Mouse (Mus musculus) heart, embryonic 15.5 days (tissue): ENCODE measurements at regions not wholly inside any gene's neighbourhood (a gene's known extent, or its start where the extent isn't known, plus 50 kb on each side); places are given as distances from the start of the nearest gene placed in this dataset.

Experiments
- ATAC-seq: fragments of 200-750 bp; cut with Nextera tagmentation; replicated peaks from 2 replicates; pipeline ENCODE4 v1.8.0; 2017; ENCODE audit warnings: low read depth, moderate TSS enrichment; ENCODE audit not compliant: insufficient number of reproducible peaks, insufficient read depth, low FRiP score
- H3K27ac ChIP-seq: fragments of 300-500 bp; sonication (generic); 2 replicates; pipeline ENCODE4 v1.5.1; 2015; ENCODE audit warnings: mild to moderate bottlenecking, inconsistent platforms
- H3K27me3 ChIP-seq: fragments of 300-500 bp; sonication (generic); 2 replicates; pipeline ENCODE4 v1.6.1; 2015; ENCODE audit warnings: inconsistent platforms
- H3K36me3 ChIP-seq: fragments of 300-500 bp; sonication (generic); 2 replicates; pipeline ENCODE4 v1.6.1; 2015; ENCODE audit warnings: mild to moderate bottlenecking, inconsistent platforms
- H3K4me1 ChIP-seq: fragments of 300-500 bp; sonication (generic); replicated peaks from 2 replicates; pipeline ENCODE4 v1.6.1; 2015; ENCODE audit warnings: inconsistent platforms
- H3K4me2 ChIP-seq: fragments of 300-500 bp; sonication (generic); 2 replicates; pipeline ENCODE4 v1.6.1; 2015; ENCODE audit warnings: inconsistent platforms, mild to moderate bottlenecking, moderate library complexity
- H3K4me3 ChIP-seq: fragments of 300-500 bp; sonication (generic); 2 replicates; pipeline ENCODE4 v1.5.1; 2015; ENCODE audit warnings: mild to moderate bottlenecking, inconsistent platforms
- H3K9ac ChIP-seq: fragments of 300-500 bp; sonication (generic); 2 replicates; pipeline ENCODE4 v1.6.1; 2015; ENCODE audit warnings: mild to moderate bottlenecking, inconsistent platforms
- H3K9me3 ChIP-seq: fragments of 300-500 bp; sonication (generic); replicated peaks from 2 replicates; pipeline ENCODE4 v1.6.1; 2016; ENCODE audit warnings: inconsistent platforms
- WGBS: fragments of 180-500 bp; shearing (Covaris S2); methylation state at CpG from one replicate; pipeline ENCODE4 v1.1.7; 2015; ENCODE audit warnings: mixed read lengths; 5-methylcytosine and 5-hydroxymethylcytosine counted together

- Histone ChIP-seq H3K4me1 (peaks cover 12% of the 10 kb centered on the region), H3K27me3 (no peaks in the 10 kb centered on the region), H3K4me2 (no peak overlapping the region), H3K36me3 (no peaks in the 10 kb centered on the region), H3K9me3 (no peaks in the 10 kb centered on the region), H3K9ac (no peak overlapping the region), H3K4me3 (no peak overlapping the region), H3K27ac (no peak overlapping the region)
- WGBS, result 42% methylated on average over 5 of the region's 5 CpGs
- ATAC-seq, result no peak
Measured at GRCm38 (mm10) chr14:25243698-25244097, 215.3 kb upstream of the Zmiz1 start.

DNA sequence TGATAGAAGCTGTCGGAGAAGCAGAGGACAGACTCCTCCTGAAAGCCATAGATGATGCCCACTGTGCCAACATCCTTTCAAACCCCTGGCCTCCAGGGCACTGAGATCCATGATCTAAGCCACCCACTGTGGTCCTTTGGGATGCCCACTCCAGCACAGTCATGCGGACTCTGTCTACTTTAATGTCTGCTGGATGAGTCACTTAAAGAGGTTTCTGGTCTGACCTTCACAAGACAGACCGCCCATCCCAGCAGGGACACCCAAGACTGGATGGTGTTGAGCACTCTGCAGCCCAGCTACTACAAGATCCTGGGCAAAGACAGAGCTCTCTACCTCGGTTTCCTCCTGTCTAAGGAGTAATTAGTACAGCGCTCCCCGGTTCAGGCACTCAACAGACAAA lies 214.1 kb upstream of the Zmiz1 start:
- no peak for ATAC-seq
- WGBS, result 83% methylated on average over 6 of the region's 6 CpGs

GRCm38 (mm10) chr14:25245691-25246090 lies 213.3 kb upstream of the Zmiz1 start:
- 65% methylated on average over 4 of the region's 4 CpGs for WGBS

More for the DNA sequence above, 214.1 kb upstream of the Zmiz1 start:
- no peaks in the 10 kb centered on the region for H3K27me3 ChIP-seq
- no peaks in the 10 kb centered on the region for H3K36me3 ChIP-seq
- H3K9me3 ChIP-seq, result no peaks in the 10 kb centered on the region
- no peak overlapping the region for H3K27ac ChIP-seq
- peaks cover 12% of the 10 kb centered on the region for H3K4me1 ChIP-seq
- H3K4me3 ChIP-seq, result no peak overlapping the region
- H3K9ac ChIP-seq, result no peak overlapping the region
- H3K4me2 ChIP-seq, result no peak overlapping the region

GRCm38 (mm10) chr14:25248941-25249340 lies 210.0 kb upstream of the Zmiz1 start:
- no peaks in the 10 kb centered on the region for H3K27me3 ChIP-seq
- no peak overlapping the region for H3K27ac ChIP-seq
- no peak overlapping the region for H3K9ac ChIP-seq
- no peak for ATAC-seq
- peaks cover 2% of the 10 kb centered on the region for H3K4me1 ChIP-seq
- H3K4me2 ChIP-seq, result no peak overlapping the region
- no peaks in the 10 kb centered on the region for H3K36me3 ChIP-seq
- H3K4me3 ChIP-seq, result no peak overlapping the region
- no peaks in the 10 kb centered on the region for H3K9me3 ChIP-seq
- 82% methylated on average over 3 of the region's 3 CpGs for WGBS

More at GRCm38 (mm10) chr14:25245691-25246090, 213.3 kb upstream of the Zmiz1 start:
- H3K27me3 ChIP-seq, result no peaks in the 10 kb centered on the region
- ATAC-seq, result no peak
- H3K4me3 ChIP-seq, result no peak overlapping the region
- H3K36me3 ChIP-seq, result no peaks in the 10 kb centered on the region
- peaks cover 12% of the 10 kb centered on the region for H3K4me1 ChIP-seq
- H3K9me3 ChIP-seq, result no peaks in the 10 kb centered on the region
- H3K4me2 ChIP-seq, result no peak overlapping the region
- no peak overlapping the region for H3K9ac ChIP-seq
- no peak overlapping the region for H3K27ac ChIP-seq

- no peaks in the 10 kb centered on the region for H3K9me3 ChIP-seq
- no peak overlapping the region for H3K27ac ChIP-seq
- H3K9ac ChIP-seq, result no peak overlapping the region
- WGBS, result 87% methylated on average over 15 of the region's 15 CpGs
- no peak overlapping the region for H3K4me3 ChIP-seq
- no peak overlapping the region for H3K4me2 ChIP-seq
- no peak for ATAC-seq
- no peaks in the 10 kb centered on the region for H3K27me3 ChIP-seq
- no peaks in the 10 kb centered on the region for H3K36me3 ChIP-seq
- no peaks in the 10 kb centered on the region for H3K4me1 ChIP-seq
Measured at GRCm38 (mm10) chr14:25253016-25253850, 205.8 kb upstream of the Zmiz1 start.

DNA sequence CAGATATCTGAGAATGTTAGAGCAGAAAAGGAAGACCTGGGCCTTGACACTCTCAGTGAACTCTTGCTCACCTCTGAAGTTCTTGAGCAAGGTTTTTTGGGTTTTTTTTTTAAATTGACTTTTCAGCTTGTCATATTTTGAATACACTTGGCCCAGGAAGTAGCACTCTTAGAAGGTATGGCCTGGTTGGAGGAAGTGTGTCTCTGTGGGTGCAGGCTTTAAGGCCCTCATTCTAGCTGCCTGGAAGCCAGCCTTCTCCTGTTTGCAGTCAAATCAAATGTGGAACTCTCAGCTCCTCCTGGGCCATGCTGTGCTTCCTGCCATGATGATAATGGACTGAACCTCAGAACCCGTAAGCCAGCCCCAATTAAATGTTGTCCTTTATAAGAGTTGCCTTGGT lies 195.9 kb upstream of the Zmiz1 start:
- Histone ChIP-seq H3K27me3 (no peaks in the 10 kb centered on the region), H3K4me3 (no peak overlapping the region), H3K4me1 (no peaks in the 10 kb centered on the region; the same call in 1 of the 2 replicates), H3K4me2 (no peak overlapping the region), H3K36me3 (no peaks in the 10 kb centered on the region), H3K9ac (no peak overlapping the region), H3K27ac (no peak overlapping the region), H3K9me3 (no peaks in the 10 kb centered on the region)
- 94% methylated on average over 1 of the region's 1 CpGs for WGBS
- ATAC-seq, result no peak

DNA sequence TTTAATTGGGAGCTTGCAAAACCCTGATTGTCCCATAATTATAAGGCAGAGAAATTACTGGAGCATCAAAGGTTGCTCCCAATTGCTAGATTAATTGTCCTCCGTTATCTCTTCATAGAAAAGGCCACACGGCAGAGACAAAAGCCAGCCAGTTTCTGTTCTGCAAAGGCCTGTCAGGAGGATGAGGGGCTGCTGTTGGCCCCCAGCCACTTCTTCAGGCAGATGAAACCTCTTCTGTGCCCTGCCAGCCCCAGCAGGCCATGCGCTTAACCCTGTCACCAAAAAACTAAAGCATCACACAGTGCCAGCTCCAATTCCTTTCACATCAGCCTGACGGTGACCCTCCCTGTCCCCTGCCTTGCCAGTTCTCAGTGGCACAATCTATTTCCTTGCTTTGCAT lies 192.1 kb upstream of the Zmiz1 start:
- H3K9ac ChIP-seq, result no peak overlapping the region
- no peaks in the 10 kb centered on the region; the same call in 1 of the 2 replicates for H3K4me1 ChIP-seq
- H3K9me3 ChIP-seq, result no peaks in the 10 kb centered on the region
- no peaks in the 10 kb centered on the region for H3K36me3 ChIP-seq
- no peak overlapping the region for H3K4me3 ChIP-seq
- 0 out of 2 replicates have a peak, but pooled peaks cover 5% of the 10 kb centered on the region for H3K27me3 ChIP-seq
- H3K27ac ChIP-seq, result no peak overlapping the region
- 60% methylated on average over 4 of the region's 4 CpGs for WGBS
- ATAC-seq, result no peak
- no peak overlapping the region for H3K4me2 ChIP-seq

DNA sequence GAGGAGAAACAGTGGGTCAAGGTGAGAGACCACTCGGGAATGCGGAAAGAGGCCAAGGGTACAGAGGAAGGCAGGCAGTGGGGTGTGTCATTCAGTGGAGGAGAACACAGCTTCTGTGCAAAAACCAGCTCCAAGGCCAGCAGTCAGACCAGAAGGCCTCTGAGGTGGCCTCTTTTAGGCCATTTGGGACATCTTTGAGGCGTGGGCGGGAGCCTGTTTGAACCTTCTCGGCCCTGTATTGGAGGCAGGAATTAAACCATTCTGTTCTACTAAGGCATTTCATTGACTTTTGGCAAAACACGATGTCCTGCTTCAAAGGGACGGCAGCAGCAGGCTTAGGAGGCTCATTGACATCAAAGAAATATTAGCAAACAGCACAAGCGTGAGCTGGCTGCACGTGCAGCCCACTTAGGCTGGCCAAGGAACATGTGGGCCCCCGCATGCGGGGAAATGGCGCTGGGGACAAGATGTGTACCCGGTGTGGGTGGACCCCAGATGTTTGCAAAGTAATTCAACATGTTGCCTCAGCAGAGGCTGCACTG lies 190.8 kb upstream of the Zmiz1 start:
- 78% methylated on average over 13 of the region's 13 CpGs for WGBS
- no peak overlapping the region for H3K27ac ChIP-seq
- H3K9me3 ChIP-seq, result no peaks in the 10 kb centered on the region
- no peaks in the 10 kb centered on the region; the same call in 1 of the 2 replicates for H3K4me1 ChIP-seq
- no peaks in the 10 kb centered on the region for H3K36me3 ChIP-seq
- H3K9ac ChIP-seq, result no peak overlapping the region
- ATAC-seq, result no peak
- no peak overlapping the region for H3K4me3 ChIP-seq
- 0 out of 2 replicates have a peak, but pooled peaks cover 5% of the 10 kb centered on the region for H3K27me3 ChIP-seq
- no peak overlapping the region for H3K4me2 ChIP-seq

DNA sequence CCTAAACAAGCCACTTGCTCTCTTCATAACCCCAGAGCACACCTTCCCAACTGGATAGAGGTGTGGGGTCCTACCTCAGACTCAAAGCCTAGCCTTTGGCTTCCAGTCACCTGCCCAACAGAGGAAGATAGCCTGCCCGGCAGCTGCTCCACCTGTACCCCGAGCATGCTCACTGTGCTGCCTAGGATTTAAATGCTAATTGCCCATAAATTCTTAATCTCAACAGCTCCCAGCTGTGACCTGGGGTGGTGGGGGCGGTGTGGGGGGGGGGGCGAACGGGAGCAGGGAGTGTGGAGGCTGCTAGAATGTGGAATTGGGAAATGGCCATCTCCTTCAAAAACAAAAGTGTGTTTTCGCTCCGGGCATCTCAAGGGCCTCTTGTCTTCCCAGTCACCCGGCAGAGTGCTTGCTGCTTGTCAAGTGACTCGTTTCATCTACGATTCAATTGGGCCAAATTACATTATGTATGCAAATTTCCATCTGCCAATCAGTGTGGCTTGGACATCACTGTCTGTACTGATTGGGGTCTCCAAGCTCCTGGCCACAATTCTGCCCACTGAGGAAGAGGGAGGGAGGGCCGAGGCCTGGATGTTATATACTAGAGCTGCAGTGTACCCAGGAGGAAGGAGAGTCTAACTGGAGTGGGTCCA lies 188.6 kb upstream of the Zmiz1 start:
- Histone ChIP-seq H3K4me1 (no peaks in the 10 kb centered on the region; the same call in 1 of the 2 replicates), H3K27ac (no peak overlapping the region), H3K36me3 (no peaks in the 10 kb centered on the region), H3K9me3 (no peaks in the 10 kb centered on the region), H3K4me3 (no peak overlapping the region), H3K9ac (no peak overlapping the region), H3K4me2 (no peak overlapping the region), H3K27me3 (0 out of 2 replicates have a peak, but pooled peaks cover 8% of the 10 kb centered on the region)
- ATAC-seq, result no peak
- 54% methylated on average over 11 of the region's 11 CpGs for WGBS

DNA sequence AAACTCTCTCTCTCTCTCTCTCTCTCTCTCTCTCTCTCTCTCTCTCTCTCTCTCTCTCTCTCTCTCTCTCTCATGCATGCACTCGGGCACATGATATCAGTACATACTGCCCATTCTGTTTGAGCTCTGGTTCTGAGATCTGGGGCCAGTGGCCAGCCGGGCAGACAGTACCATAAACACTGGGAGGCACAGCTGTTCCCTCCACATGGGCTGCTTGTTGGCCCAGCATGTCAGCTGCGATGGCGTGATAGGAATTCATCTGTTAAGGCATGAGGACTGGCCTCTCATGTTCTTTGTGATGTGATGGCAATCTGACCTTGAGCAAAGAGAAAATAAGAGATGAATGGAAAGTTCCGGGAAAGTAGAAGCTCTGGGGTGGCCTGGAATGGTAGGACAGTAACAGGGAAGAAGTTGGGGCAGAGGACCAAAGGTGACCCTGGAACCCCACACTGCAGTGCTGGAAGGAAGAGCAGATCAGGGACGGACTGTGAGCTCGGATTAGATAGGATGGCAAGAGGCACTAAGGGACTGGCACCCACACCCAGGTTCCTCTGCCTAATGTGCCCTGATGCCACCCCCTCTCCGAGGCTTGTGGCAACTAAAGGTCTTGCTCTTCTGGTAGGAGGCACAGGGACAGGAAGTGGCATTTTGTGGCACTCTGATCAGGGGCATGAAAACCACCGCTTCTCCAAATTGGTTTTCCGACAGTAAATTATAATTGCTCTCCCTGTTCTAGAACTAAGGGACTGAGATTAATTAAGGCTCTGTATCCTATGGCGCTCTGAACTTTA lies 186.4 kb upstream of the Zmiz1 start:
- Histone ChIP-seq H3K4me1 (no peaks in the 10 kb centered on the region), H3K27me3 (peaks cover 11% of the 10 kb centered on the region), H3K4me3 (no peak overlapping the region), H3K4me2 (no peak overlapping the region), H3K27ac (no peak overlapping the region), H3K9ac (no peak overlapping the region), H3K9me3 (no peaks in the 10 kb centered on the region), H3K36me3 (no peaks in the 10 kb centered on the region)
- WGBS, result 71% methylated on average over 11 of the region's 11 CpGs
- no peak for ATAC-seq

GRCm38 (mm10) chr14:25279751-25280150 lies 179.2 kb upstream of the Zmiz1 start:
- no peak overlapping the region for H3K4me2 ChIP-seq
- H3K27me3 ChIP-seq, result peaks cover 4% of the 10 kb centered on the region
- H3K9ac ChIP-seq, result no peak overlapping the region
- ATAC-seq, result no peak
- no peaks in the 10 kb centered on the region for H3K9me3 ChIP-seq
- H3K4me1 ChIP-seq, result no peaks in the 10 kb centered on the region
- no peak overlapping the region for H3K27ac ChIP-seq
- H3K36me3 ChIP-seq, result no peaks in the 10 kb centered on the region
- no peak overlapping the region for H3K4me3 ChIP-seq
